Mouse (Mus musculus): ENCODE measurements around the gene Terf2.

DNA sequence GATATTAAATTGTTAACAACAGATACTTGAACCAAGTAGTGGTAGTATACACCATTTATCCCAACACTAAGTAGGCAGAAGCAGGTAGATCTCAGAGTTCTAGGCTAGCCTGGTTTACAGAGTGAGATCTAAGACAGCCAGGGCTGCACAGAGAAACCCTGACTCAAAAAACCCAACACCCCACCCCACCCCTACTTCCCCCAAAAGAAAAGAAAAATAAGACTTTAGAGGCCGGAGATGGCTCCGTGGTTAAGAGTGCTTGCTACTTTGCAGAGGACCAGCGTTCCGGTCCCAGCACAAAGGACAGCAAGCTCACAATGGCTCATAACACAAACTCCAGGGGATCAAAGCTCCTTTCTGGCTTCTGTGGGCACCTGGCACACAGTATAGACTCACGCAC, 10.3 kb downstream of the Terf2 start:
- no peak for TF ChIP-seq POLR2A (IDR thresholded peaks at IDR 0.05; ENCODE audit: low read depth, low read length)
- no peak for TF ChIP-seq CTCF (IDR thresholded peaks at IDR 0.05; ENCODE audit: borderline replicate concordance, insufficient read depth, low read length)
